Mouse (Mus musculus): ENCODE measurements around the gene Cdc42ep5.
A peak's percentile ranks its signal among the peaks of the same experiment; 100 is the strongest.

Cdc42ep5 gene

GRCm38 (mm10) chr7:4146241-4147180, 18.1 kb downstream of the Cdc42ep5 start:
- DNase-seq (ENCODE audit: low spot score), result peak; percentile 15

GRCm38 (mm10) chr7:4145552-4146190, 19.0 kb downstream of the Cdc42ep5 start:
- DNase-seq (ENCODE audit: low spot score), result peak; percentile 56

DNA sequence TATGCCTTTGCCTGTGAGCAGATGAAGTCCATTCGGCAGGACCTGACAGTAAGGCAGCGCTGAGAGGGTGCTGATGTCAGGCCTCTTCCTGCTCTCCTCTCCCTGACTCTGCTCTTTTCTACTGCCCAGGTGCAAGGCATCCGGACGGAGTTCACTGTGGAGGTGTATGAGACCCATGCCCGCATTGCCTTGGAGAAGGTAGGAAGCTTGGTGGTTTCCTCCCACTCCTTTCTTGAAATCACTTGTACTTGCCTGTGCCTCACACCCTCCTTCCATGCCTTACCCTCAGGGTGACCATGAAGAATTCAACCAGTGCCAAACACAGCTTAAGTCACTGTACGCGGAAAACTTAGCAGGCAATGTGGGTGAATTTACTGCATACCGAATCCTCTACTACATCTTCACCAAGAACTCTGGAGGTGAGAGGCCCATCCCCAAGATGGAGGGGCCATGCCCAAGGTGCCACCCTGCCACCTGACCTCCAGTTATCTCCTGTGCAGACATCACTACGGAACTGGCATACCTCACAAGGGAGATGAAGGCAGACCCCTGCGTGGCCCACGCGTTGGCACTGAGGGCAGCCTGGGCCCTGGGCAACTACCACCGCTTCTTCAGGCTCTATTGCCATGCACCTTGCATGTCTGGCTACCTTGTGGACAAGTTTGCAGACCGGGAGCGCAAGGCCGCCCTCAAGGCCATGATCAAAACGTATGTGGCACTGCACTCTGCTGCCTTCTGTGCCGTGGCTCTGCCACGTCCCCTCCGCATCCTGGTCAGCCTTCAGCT, 19.7 kb downstream of the Cdc42ep5 start:
- peak; percentile 17 for DNase-seq (ENCODE audit: low spot score)

- DNase-seq (ENCODE audit: low spot score), result peak; percentile 9
Observed at GRCm38 (mm10) chr7:4144046-4144445, 20.6 kb downstream of the Cdc42ep5 start.

DNA sequence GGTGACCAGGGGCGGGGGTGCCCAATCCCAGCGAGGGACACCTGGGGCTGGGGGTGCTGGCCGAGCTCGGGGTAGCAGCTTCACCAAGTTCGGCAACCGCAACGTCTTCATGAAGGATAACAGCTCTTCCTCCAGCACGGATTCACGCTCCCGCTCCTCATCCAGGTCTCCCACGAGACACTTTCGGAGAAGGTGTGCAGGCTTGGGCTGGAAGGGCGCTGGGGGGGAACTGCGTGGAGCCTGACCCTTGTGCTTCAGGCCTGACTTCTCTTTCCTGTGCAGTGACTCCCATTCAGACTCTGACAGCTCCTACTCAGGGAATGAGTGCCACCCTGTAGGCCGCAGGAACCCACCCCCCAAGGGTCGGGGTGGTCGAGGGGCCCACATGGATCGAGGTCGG, 21.2 kb downstream of the Cdc42ep5 start:
- no peak for DNase-seq (ENCODE audit: low spot score)

GRCm38 (mm10) chr7:4142796-4143445, 21.7 kb downstream of the Cdc42ep5 start:
- DNase-seq (ENCODE audit: low spot score), result peak; percentile 9

DNA sequence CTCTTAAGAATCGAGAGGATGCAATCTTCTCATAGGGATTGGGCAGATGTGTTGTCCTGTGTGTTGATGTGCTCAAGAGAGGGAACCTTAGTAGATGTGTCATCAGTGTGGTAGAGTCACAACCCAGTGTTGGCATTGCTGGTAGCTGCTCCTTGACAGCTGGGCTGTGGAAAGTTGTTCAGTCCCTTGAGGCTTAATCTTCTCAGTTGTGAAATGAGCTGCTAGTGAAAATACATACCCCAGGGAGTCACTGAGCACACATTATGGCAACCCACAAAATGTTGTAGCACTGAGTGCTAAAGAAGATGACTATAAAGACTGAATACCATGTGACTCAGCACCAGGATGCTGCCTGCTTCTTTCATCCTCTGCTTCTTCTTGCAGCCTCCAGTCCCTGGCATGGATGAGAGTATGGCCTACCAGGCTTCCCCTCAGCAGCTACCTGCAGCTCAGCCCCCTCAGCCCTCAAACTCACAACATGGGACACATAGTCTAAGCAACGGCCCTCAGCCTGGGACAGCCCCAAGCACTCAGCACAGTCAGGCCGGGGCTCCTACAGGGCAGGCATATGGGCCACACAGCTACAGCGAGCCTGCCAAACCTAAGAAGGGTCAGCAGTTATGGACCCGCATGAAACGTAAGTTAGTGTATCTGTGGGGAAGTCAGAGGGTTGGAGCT, 22.9 kb downstream of the Cdc42ep5 start:
- peak; percentile 2 for DNase-seq (ENCODE audit: low spot score)

- DNase-seq (ENCODE audit: low spot score), result peak; percentile 2
Observed at GRCm38 (mm10) chr7:4139391-4139790, 25.3 kb downstream of the Cdc42ep5 start.

- DNase-seq (ENCODE audit: low spot score), result peak; percentile 3
Observed at GRCm38 (mm10) chr7:4138671-4139070, 26.0 kb downstream of the Cdc42ep5 start.

GRCm38 (mm10) chr7:4138181-4138580, 26.5 kb downstream of the Cdc42ep5 start:
- peak; percentile 2 for DNase-seq (ENCODE audit: low spot score)

DNA sequence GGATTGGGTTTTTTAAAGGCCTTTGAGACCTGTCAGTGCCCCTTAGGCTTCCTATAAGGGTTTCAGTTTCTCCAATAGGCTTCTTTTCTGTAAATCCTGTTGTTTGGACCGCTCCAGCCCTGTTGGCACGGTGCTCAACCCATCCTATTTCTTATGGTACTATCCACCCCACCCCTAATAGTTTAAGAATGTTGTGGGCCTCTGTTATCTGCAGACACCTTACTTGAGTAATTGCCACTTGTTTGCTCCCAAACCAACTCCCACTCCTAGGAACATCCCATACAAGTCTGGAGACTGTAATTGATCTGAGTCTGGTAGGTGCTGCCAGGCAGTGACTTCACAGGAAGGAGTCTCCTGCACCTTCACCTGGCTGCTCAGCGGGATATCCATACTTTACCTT, 26.9 kb downstream of the Cdc42ep5 start:
- DNase-seq (ENCODE audit: low spot score), result no peak

- DNase-seq (ENCODE audit: low spot score), result peak; percentile 99
Observed at GRCm38 (mm10) chr7:4136771-4137531, 27.7 kb downstream of the Cdc42ep5 start, which contains the start of gene Leng8. Gene Leng8 (plus strand): TSS chr7:4137039.

DNA sequence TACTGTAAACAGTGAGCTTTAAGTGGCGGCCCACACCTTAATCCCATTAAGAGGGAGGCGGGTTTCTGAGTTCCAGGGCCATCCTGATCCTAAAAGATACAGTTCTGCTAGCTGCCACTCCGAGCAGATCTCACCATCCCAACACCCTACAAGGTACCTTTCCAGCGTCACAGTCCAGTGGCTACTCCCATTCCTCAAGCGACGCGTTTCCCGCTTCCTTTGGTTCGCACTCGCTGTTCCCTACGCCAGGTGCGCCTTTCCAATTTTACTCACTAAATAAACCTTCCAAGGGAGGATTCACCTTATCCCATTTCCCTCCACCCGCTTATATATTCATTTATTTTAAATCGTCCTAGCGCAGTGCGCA, 28.3 kb downstream of the Cdc42ep5 start:
- DNase-seq (ENCODE audit: low spot score), result no peak

DNA sequence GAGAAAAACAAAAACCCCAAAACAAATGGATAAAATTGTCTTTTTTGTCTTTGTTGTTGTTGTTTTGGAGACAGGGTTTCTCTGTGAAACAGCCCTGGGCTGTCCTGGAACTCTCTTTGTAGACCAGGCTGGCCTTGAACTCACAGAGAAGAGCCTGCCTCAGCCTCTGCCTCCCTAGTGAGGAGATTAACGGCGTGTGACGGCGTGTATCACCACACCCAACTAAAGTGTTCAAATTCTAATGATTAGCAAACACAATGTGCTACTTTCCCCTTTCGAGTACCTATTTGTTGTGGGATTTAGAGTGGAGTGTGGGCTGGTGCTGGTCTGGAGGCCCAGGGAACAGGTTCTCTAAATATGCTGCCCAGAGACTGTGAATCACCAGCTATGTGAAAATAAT, 29.7 kb downstream of the Cdc42ep5 start:
- DNase-seq (ENCODE audit: low spot score), result peak; percentile 2

- DNase-seq (ENCODE audit: low spot score), result no peak
Observed at GRCm38 (mm10) chr7:4132998-4133397, 31.7 kb downstream of the Cdc42ep5 start.

DNA sequence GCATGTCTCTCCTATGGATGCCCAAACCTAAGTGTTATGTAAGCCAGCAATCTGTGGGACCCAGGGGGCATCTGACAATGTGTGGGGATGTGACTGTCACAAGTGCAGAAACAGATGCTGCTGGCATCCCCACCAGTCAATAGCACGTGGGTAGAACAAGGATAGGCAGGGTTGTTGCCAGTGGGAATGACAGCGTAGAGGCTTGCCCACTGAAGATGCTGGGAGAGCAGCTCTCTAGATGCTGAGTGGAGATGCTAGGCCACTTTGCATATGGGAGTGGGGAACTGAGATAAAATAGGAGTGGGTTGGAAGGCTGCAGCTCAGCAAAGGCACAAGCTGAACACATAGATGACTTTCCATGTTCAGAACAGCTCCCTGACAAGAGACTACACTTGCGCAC, 32.1 kb downstream of the Cdc42ep5 start:
- peak; percentile 72 for DNase-seq (ENCODE audit: low spot score)

GRCm38 (mm10) chr7:4131964-4132363, 32.7 kb downstream of the Cdc42ep5 start:
- peak; percentile 14 for DNase-seq (ENCODE audit: low spot score)

GRCm38 (mm10) chr7:4130686-4131452, 33.8 kb downstream of the Cdc42ep5 start:
- DNase-seq (ENCODE audit: low spot score), result peak; percentile 90

GRCm38 (mm10) chr7:4128860-4129259, 35.8 kb downstream of the Cdc42ep5 start:
- no peak for DNase-seq (ENCODE audit: low spot score)

DNA sequence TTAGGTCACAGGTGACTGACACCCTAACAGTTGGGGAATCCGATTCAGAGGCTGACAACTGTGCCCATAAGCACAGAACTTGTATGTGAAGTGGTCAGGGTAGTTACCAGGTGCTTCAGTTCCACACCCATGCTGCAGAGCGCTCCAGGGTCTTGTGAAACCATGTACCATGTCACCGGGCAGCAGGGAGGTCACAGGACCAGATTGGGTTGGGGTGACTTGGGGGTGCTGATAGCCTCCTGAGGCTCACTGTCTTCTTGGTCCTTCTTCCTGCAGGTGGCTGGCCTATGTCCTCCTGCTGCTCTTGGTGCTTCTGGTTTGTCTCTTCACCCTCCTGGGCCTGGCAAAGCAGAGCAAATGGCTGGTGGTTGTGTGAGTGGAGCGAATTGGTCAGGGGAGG, 36.8 kb downstream of the Cdc42ep5 start:
- DNase-seq (ENCODE audit: low spot score), result no peak

All from layer of hippocampus, adult 11-12 months (tissue).